In genomic region chr17:63185531-63185930, GRCm38 (mm10) we compare ENCODE assay signal across 8 mouse cellular contexts.
A peak's percentile ranks its signal among the peaks of the same experiment; 100 is the strongest.
DNase-seq lines count a peak whose midpoint lies in the region; ATAC-seq and TF ChIP-seq lines count a peak whose summit lies in the region.

No protein-coding gene starts in this region.

- no peak for TF ChIP-seq POLR2A in brain, embryonic 14.5 days (IDR thresholded peaks at IDR 0.05; ENCODE audit: borderline replicate concordance, extremely low read depth, insufficient read depth, insufficient read length, poor library complexity, severe bottlenecking)

- H3K36me3 ChIP-seq in heart, embryonic 10.5 days, result no peaks in the 10 kb centered on the region
- no peaks in the 10 kb centered on the region for H3K36me3 ChIP-seq in hindbrain, embryonic 14.5 days (replicated peaks; ENCODE audit: control insufficient read depth, insufficient read depth)
- H3K36me3 ChIP-seq in liver, embryonic 11.5 days (ENCODE audit: control insufficient read depth, insufficient read depth, low read length), result no peaks in the 10 kb centered on the region

- peak; percentile 57 for ATAC-seq in hindbrain, embryonic 14.5 days (ENCODE audit: low FRiP score)
- ATAC-seq in cerebellum, adult (ENCODE audit: insufficient number of reproducible peaks, low FRiP score, low TSS enrichment), result no peak
- ATAC-seq in liver, embryonic 11.5 days (replicated peaks; ENCODE audit: low FRiP score), result no peak

- H3K27me3 ChIP-seq in heart, embryonic 10.5 days (ENCODE audit: insufficient read depth, poor library complexity, severe bottlenecking), result no peaks in the 10 kb centered on the region
- no peaks in the 10 kb centered on the region for H3K27me3 ChIP-seq in hindbrain, embryonic 14.5 days (ENCODE audit: control insufficient read depth, insufficient read depth, low read length)
- H3K27me3 ChIP-seq in liver, embryonic 11.5 days (replicated peaks; ENCODE audit: control insufficient read depth, insufficient read depth, low read length), result no peaks in the 10 kb centered on the region

- H3K9ac ChIP-seq in hindbrain, embryonic 14.5 days, result no peak overlapping the region
- no peak overlapping the region for H3K9ac ChIP-seq in liver, embryonic 11.5 days (ENCODE audit: low read depth, low read length)

- DNase-seq in heart, adult 18-20 months, result peak; percentile 25 to 42
- DNase-seq in heart, embryonic 10.5 days (ENCODE audit: low spot score), result no peak
- DNase-seq in brain, embryonic 14.5 days (ENCODE audit: low read depth), result peak; percentile 88
- DNase-seq in hindbrain, embryonic 14.5 days (ENCODE audit: low spot score), result peak; percentile 59
- peak; percentile 50 for DNase-seq in mesoderm, embryonic 11.5 days (ENCODE audit: low read depth, low spot score)
- DNase-seq in liver, embryonic 11.5 days (ENCODE audit: low spot score), result no peak
- DNase-seq in spleen, postnatal 36 days (ENCODE audit: low spot score in 2 of 2), result no peak

- TF ChIP-seq CTCF in brain, embryonic 14.5 days (IDR thresholded peaks at IDR 0.05; ENCODE audit: borderline replicate concordance, extremely low read depth, insufficient read depth, insufficient read length), result no peak

- peaks cover 7% of the 10 kb centered on the region for H3K4me1 ChIP-seq in heart, embryonic 10.5 days
- H3K4me1 ChIP-seq in hindbrain, embryonic 14.5 days (replicated peaks; ENCODE audit: control insufficient read depth, insufficient read depth, low read length), result peaks cover 9% of the 10 kb centered on the region
- no peaks in the 10 kb centered on the region for H3K4me1 ChIP-seq in liver, embryonic 11.5 days (replicated peaks; ENCODE audit: control insufficient read depth, insufficient read depth, low read length)

- H3K4me2 ChIP-seq in hindbrain, embryonic 14.5 days (replicated peaks), result peak overlapping the region; percentile 31
- no peak overlapping the region for H3K4me2 ChIP-seq in liver, embryonic 11.5 days

- H3K9me3 ChIP-seq in heart, embryonic 10.5 days, result no peaks in the 10 kb centered on the region
- H3K9me3 ChIP-seq in hindbrain, embryonic 14.5 days (ENCODE audit: control insufficient read depth, low read length), result no peaks in the 10 kb centered on the region
- H3K9me3 ChIP-seq in liver, embryonic 11.5 days (ENCODE audit: control insufficient read depth, low read length), result no peaks in the 10 kb centered on the region

- WGBS in heart, embryonic 10.5 days, result 86% methylated on average over 9 of the region's 9 CpGs
- WGBS in hindbrain, embryonic 14.5 days, result 16% methylated on average over 9 of the region's 9 CpGs
- 83% methylated on average over 9 of the region's 9 CpGs for WGBS in liver, embryonic 11.5 days

- H3K4me3 ChIP-seq in heart, embryonic 10.5 days, result no peak overlapping the region
- H3K4me3 ChIP-seq in hindbrain, embryonic 14.5 days (replicated peaks; ENCODE audit: low read length), result no peak overlapping the region
- H3K4me3 ChIP-seq in liver, embryonic 11.5 days (ENCODE audit: low read depth, low read length), result no peak overlapping the region

- no peak overlapping the region for H3K27ac ChIP-seq in heart, embryonic 10.5 days
- H3K27ac ChIP-seq in hindbrain, embryonic 14.5 days, result no peak overlapping the region
- no peak overlapping the region for H3K27ac ChIP-seq in liver, embryonic 11.5 days (ENCODE audit: low read depth, low read length)

Comparison
In these comparisons a context has a peak if more than half of its experiments do, and no peak if none do; other contexts are left out.
1. DNase-seq: peak in heart, adult 18-20 months (2 of 2), brain, embryonic 14.5 days (single experiment), hindbrain, embryonic 14.5 days (single experiment) and mesoderm, embryonic 11.5 days (single experiment); none in heart, embryonic 10.5 days (single experiment), liver, embryonic 11.5 days (single experiment) and spleen, postnatal 36 days (0 of 2).